Mouse (Mus musculus): ENCODE measurements around the gene Maml1. TPM values are rescaled to one million over a fixed set of nuclear protein-coding genes. Genes with fewer than 3 reads are reported as not detected.

Gene Maml1
- polyA plus RNA-seq, 1 experiment = 9.2 TPM

DNA sequence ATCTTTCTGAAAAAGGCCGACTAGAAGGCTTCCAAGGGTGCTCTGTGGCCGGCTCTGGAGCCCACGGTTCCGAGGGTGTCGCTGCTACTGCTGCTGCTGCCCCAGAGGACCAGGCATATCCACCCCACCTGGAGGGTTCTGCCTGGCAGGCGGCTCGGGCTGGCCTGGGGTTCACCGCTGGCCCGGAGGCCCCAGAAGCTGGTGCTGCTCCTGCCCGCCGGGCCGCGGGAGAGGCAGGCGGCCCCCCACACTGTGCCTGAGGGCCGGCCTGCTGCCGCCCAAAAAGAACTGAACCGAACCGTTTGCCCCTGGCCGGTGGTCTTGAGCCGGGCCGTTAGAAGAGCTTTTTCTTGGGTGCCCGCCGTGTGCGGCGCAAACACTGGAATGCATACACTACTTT, 57.5 kb downstream of the Maml1 start:
- peaks cover 8% of the 10 kb centered on the region; the same call in 1 of the 2 replicates for H3K4me1 ChIP-seq (ENCODE audit: control insufficient read depth, insufficient read depth, low read length)
- H3K27ac ChIP-seq (ENCODE audit: control insufficient read depth, insufficient read depth, low read depth, low read length, poor library complexity) = no peak overlapping the region
- TF ChIP-seq POLR2A (IDR thresholded peaks at IDR 0.05; ENCODE audit: borderline replicate concordance, control insufficient read depth, low read depth, low read length) (no peak), CTCF (IDR thresholded peaks at IDR 0.05; ENCODE audit: control insufficient read depth, insufficient read depth, low read length) (no peak)
- H3K4me3 ChIP-seq (replicated peaks; ENCODE audit: control insufficient read depth, low read depth, low read length) = no peak overlapping the region
- WGBS = 92% methylated on average over 25 of the region's 25 CpGs

DNA sequence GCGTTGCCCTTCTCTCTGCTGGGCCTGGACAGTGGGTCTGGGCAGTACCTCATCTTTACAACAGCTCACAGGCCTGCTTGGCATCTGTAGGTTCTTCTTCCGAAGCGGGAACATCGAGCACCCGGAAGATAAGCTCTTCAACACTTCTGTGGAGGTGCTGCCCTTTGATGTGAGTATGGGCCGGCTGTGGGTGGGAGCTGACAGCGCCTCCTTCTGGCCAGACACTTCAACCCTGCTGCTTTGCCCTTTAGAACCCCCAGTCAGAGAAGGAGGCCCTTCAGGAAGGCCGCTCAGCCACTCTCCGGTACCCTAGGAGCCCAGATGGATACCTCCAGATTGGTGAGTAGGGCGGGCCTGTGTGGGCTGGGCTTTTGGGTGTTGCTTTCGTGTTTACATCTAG, 58.1 kb downstream of the Maml1 start:
- TF ChIP-seq POLR2A (IDR thresholded peaks at IDR 0.05; ENCODE audit: borderline replicate concordance, control insufficient read depth, low read depth, low read length) = no peak
- TF ChIP-seq CTCF (IDR thresholded peaks at IDR 0.05; ENCODE audit: control insufficient read depth, insufficient read depth, low read length) = peak; percentile 29; the same call in 1 of the 2 replicates
- 88% methylated on average over 11 of the region's 11 CpGs for WGBS
- no peak overlapping the region for H3K4me3 ChIP-seq (replicated peaks; ENCODE audit: control insufficient read depth, low read depth, low read length)
- peaks cover 6% of the 10 kb centered on the region; the same call in 1 of the 2 replicates for H3K4me1 ChIP-seq (ENCODE audit: control insufficient read depth, insufficient read depth, low read length)
- H3K27ac ChIP-seq (ENCODE audit: control insufficient read depth, insufficient read depth, low read depth, low read length, poor library complexity) = no peak overlapping the region

GRCm38 (mm10) chr11:50233022-50233421, 59.1 kb downstream of the Maml1 start:
- TF ChIP-seq POLR2A (IDR thresholded peaks at IDR 0.05; ENCODE audit: borderline replicate concordance, control insufficient read depth, low read depth, low read length) (no peak), CTCF (IDR thresholded peaks at IDR 0.05; ENCODE audit: control insufficient read depth, insufficient read depth, low read length) (no peak)
- WGBS = 48% methylated on average over 13 of the region's 13 CpGs
- peaks cover 8% of the 10 kb centered on the region; the same call in 1 of the 2 replicates for H3K4me1 ChIP-seq (ENCODE audit: control insufficient read depth, insufficient read depth, low read length)
- H3K27ac ChIP-seq (ENCODE audit: control insufficient read depth, insufficient read depth, low read depth, low read length, poor library complexity) = no peak overlapping the region
- no peak overlapping the region for H3K4me3 ChIP-seq (replicated peaks; ENCODE audit: control insufficient read depth, low read depth, low read length)

GRCm38 (mm10) chr11:50231411-50231810, 60.7 kb downstream of the Maml1 start:
- H3K27ac ChIP-seq (ENCODE audit: control insufficient read depth, insufficient read depth, low read depth, low read length, poor library complexity) = no peak overlapping the region
- H3K4me3 ChIP-seq (replicated peaks; ENCODE audit: control insufficient read depth, low read depth, low read length) = no peak overlapping the region
- peak; percentile 43; the same call in 1 of the 2 replicates for TF ChIP-seq CTCF (IDR thresholded peaks at IDR 0.05; ENCODE audit: control insufficient read depth, insufficient read depth, low read length)
- TF ChIP-seq POLR2A (IDR thresholded peaks at IDR 0.05; ENCODE audit: borderline replicate concordance, control insufficient read depth, low read depth, low read length) = no peak
- H3K4me1 ChIP-seq (ENCODE audit: control insufficient read depth, insufficient read depth, low read length) = peaks cover 16% of the 10 kb centered on the region
- WGBS = 34% methylated on average over 8 of the region's 8 CpGs

DNA sequence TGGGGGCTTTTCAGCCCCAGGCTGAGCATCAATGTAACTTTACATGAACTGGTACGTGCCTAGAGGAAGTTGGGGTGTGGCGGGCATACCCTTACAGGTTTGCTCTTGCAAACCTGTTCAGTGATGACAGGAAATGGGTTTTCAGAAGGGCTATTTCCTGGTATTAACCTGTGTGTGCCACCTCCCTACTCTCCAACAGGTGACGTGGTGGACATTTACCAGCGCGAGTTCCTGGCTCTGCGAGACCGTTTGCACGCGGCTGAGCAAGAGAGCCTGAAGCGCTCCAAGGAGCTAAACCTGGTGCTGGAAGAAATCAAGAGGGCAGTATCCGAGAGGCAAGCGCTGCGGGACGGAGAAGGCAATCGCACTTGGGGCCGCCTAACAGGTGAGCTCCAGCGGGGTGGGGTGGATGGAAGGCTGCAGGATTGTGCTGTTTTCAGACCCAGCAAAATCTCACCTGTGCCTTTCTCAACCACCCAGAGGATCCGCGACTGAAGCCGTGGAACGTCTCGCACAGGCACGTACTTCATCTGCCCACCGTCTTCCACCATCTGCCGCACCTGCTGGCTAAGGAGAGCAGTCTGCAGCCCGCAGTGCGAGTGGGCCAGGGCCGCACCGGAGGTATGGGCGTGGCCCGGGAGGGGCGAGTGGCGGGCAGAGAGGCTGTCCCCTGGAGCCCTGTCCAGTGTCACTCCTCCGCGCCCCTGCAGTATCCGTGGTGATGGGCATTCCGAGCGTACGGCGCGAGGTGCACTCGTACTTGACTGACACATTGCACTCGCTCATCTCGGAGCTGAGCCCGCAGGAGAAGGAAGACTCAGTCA, 61.4 kb downstream of the Maml1 start:
- 89% methylated on average over 45 of the region's 45 CpGs for WGBS
- Histone ChIP-seq H3K27ac (ENCODE audit: control insufficient read depth, insufficient read depth, low read depth, low read length, poor library complexity) (no peak overlapping the region), H3K4me1 (ENCODE audit: control insufficient read depth, insufficient read depth, low read length) (peaks cover 17% of the 10 kb centered on the region), H3K4me3 (replicated peaks; ENCODE audit: control insufficient read depth, low read depth, low read length) (no peak overlapping the region)
- TF ChIP-seq CTCF (IDR thresholded peaks at IDR 0.05; ENCODE audit: control insufficient read depth, insufficient read depth, low read length) (no peak), POLR2A (IDR thresholded peaks at IDR 0.05; ENCODE audit: borderline replicate concordance, control insufficient read depth, low read depth, low read length) (no peak)

DNA sequence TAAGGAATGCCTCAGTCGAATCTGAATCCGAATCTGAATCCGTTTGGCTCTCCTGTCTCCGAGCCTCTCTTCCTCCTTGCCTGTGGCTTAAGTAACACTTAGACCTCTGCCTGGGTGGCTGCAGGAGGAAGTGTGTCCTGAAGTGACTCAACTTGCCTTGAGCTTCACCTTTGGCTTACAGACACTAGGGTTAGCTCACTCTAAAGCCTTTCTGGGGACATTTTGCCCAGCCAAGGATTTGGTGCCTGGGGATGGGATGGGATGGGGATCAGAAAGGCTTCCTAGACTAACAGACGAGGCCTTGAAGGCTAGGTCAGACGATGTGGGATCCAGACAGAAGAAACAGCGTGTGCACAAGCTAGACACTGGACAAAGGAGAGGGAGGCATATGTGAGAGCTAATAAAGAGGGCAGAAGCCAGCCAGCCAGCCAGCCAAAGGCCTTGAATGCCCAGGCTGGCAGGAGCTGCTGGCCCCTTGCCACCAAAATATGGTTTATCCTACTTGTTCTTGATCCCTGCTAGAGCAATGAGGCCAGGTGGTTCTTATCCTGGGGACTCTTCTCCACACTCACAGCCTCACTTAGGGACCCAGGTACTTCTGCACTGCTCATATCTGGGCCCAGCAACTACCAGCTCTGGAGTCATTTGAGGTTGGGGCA, 62.7 kb downstream of the Maml1 start:
- Histone ChIP-seq H3K27ac (ENCODE audit: control insufficient read depth, insufficient read depth, low read depth, low read length, poor library complexity) (peak overlapping the region; percentile 52; the same call in 1 of the 2 replicates), H3K4me3 (replicated peaks; ENCODE audit: control insufficient read depth, low read depth, low read length) (no peak overlapping the region), H3K4me1 (ENCODE audit: control insufficient read depth, insufficient read depth, low read length) (peaks cover 17% of the 10 kb centered on the region)
- TF ChIP-seq POLR2A (IDR thresholded peaks at IDR 0.05; ENCODE audit: borderline replicate concordance, control insufficient read depth, low read depth, low read length) = no peak
- TF ChIP-seq CTCF (IDR thresholded peaks at IDR 0.05; ENCODE audit: control insufficient read depth, insufficient read depth, low read length) = no peak
- WGBS = 45% methylated on average over 7 of the region's 7 CpGs

GRCm38 (mm10) chr11:50228772-50229171, 63.3 kb downstream of the Maml1 start:
- peaks cover 17% of the 10 kb centered on the region for H3K4me1 ChIP-seq (ENCODE audit: control insufficient read depth, insufficient read depth, low read length)
- peak overlapping the region; percentile 11 for H3K27ac ChIP-seq (ENCODE audit: control insufficient read depth, insufficient read depth, low read depth, low read length, poor library complexity)
- TF ChIP-seq CTCF (IDR thresholded peaks at IDR 0.05; ENCODE audit: control insufficient read depth, insufficient read depth, low read length) = no peak
- no peak for TF ChIP-seq POLR2A (IDR thresholded peaks at IDR 0.05; ENCODE audit: borderline replicate concordance, control insufficient read depth, low read depth, low read length)
- WGBS = 40% methylated on average over 3 of the region's 3 CpGs
- no peak overlapping the region for H3K4me3 ChIP-seq (replicated peaks; ENCODE audit: control insufficient read depth, low read depth, low read length)

GRCm38 (mm10) chr11:50227736-50228135, 64.4 kb downstream of the Maml1 start:
- no peak for TF ChIP-seq POLR2A (IDR thresholded peaks at IDR 0.05; ENCODE audit: borderline replicate concordance, control insufficient read depth, low read depth, low read length)
- no peak for TF ChIP-seq CTCF (IDR thresholded peaks at IDR 0.05; ENCODE audit: control insufficient read depth, insufficient read depth, low read length)
- 75% methylated on average over 4 of the region's 4 CpGs for WGBS
- Histone ChIP-seq H3K27ac (ENCODE audit: control insufficient read depth, insufficient read depth, low read depth, low read length, poor library complexity) (no peak overlapping the region), H3K4me3 (replicated peaks; ENCODE audit: control insufficient read depth, low read depth, low read length) (no peak overlapping the region), H3K4me1 (ENCODE audit: control insufficient read depth, insufficient read depth, low read length) (peaks cover 17% of the 10 kb centered on the region)
